Mouse (Mus musculus): Measurements from ENCODE around the gene Adgre5. TPM values are rescaled to one million over a fixed set of nuclear protein-coding genes. Genes with fewer than 3 reads are reported as not detected.

The Adgre5 gene
- 20.3 and 23.7 TPM in 2 replicates for polyA plus RNA-seq (2012; rRNA removed)

GRCm38 (mm10) chr8:83740976-83741741 lies at the start of gene Adgre5:
TSS of gene Adgre5 (minus strand) at chr8:83741326.

GRCm38 (mm10) chr8:83715031-83715690 lies 26.0 kb downstream of the Adgre5 start, which contains the start of gene Ddx39:
TSS of gene Ddx39 (plus strand) at chr8:83715177.

GRCm38 (mm10) chr8:83698661-83699453 lies 42.3 kb downstream of the Adgre5 start, which contains the start of gene Pkn1:
TSS of gene Pkn1 (minus strand) at chr8:83699179.

Other genes with a start within 250 kb of the Adgre5 start
- gene Olfr370, start 205.5 kb downstream of the Adgre5 start, polyA plus RNA-seq (2012; rRNA removed) = not detected in 2 replicates
- gene Ndufb7, start 174.7 kb downstream of the Adgre5 start, polyA plus RNA-seq (2012; rRNA removed) = 276 and 408 TPM in 2 replicates
- gene Tecr, start 133.4 kb downstream of the Adgre5 start, polyA plus RNA-seq (2012; rRNA removed) = 362 and 364 TPM in 2 replicates
- gene Dnajb1, start 133.1 kb downstream of the Adgre5 start, polyA plus RNA-seq (2012; rRNA removed) = 14.1 and 16.2 TPM in 2 replicates
- gene Gipc1, start 88.6 kb downstream of the Adgre5 start, polyA plus RNA-seq (2012; rRNA removed) = 63.4 and 77.2 TPM in 2 replicates
- 9.7 and 11.4 TPM in 2 replicates for gene Ptger1, start 74.6 kb downstream of the Adgre5 start, polyA plus RNA-seq (2012; rRNA removed)
- gene Pkn1, start 42.1 kb downstream of the Adgre5 start, polyA plus RNA-seq (2012; rRNA removed) = 59.5 and 71.9 TPM in 2 replicates
- 19.2 and 21.8 TPM in 2 replicates for gene Ddx39, start 26.1 kb downstream of the Adgre5 start, polyA plus RNA-seq (2012; rRNA removed)
- 10.3 and 14.2 TPM in 2 replicates for gene Adgrl1, start 158.8 kb upstream of the Adgre5 start, polyA plus RNA-seq (2012; rRNA removed)
- gene Gm10644, start 213.9 kb upstream of the Adgre5 start, polyA plus RNA-seq (2012; rRNA removed) = 0.30 and 0.56 TPM in 2 replicates
- 8.1 and 10.6 TPM in 2 replicates for gene Asf1b, start 214.2 kb upstream of the Adgre5 start, polyA plus RNA-seq (2012; rRNA removed)
- gene Prkaca, start 231.7 kb upstream of the Adgre5 start, polyA plus RNA-seq (2012; rRNA removed) = 27.2 and 27.6 TPM in 2 replicates